Mouse (Mus musculus) heart, adult 2 months (tissue): ENCODE measurements around the gene Pfn4.

Source experiments
- EP300 ChIP-seq: fragments of 200-500 bp; IDR thresholded peaks from 2 replicates; pipeline ENCODE4 v1.6.1; 2011; ENCODE audit warnings: low read depth, low read length, control low read depth; ENCODE audit not compliant: insufficient read depth
- POLR2A ChIP-seq: fragments of 200-500 bp; IDR thresholded peaks from 2 replicates; pipeline ENCODE4 v1.6.1; 2011; ENCODE audit warnings: mild to moderate bottlenecking, low read depth, low read length, control low read depth; ENCODE audit not compliant: insufficient read depth

DNA sequence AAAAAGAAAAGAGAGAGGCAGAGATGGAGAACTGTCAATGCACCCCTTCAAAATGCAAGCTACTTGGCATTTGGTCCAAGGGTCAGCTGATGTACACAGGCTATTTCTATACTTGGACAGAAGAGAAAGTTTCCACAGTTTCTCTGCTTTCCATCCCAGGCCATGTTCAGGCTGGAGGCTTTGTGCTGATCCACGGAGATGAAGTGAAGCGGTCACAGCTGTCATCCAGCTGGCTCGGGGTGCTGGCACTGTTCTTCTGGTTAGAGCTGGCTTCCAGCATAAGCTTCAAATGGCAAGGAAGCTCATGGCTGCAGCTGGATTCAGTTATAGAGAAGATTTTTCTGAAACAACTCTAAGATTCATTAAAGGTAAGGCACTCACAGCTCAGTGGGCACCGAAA is 44.8 kb downstream of the Pfn4 start:
- TF ChIP-seq EP300 (no peak), POLR2A (no peak)
